Mouse (Mus musculus): ENCODE data around the gene Ptk7.
A peak's percentile ranks its signal among the peaks of the same experiment; 100 is the strongest.

The Ptk7 gene

DNA sequence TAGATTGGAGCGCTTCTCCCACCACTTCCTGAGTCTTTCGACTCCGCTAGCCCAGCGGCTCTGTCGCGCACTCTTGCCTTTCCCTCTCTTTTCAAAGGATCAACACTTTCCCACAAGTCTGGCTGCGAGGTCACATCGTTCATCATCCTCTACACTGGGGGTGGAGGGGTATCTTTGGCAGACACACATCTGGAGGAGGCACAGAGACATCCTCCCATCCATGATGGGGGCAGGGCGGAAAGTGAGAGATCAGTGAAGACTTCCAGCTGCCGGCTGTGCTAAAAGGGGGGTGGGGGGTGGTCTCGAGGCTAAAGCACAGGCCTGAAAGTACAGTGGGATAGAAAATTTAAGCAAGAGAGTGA is 72.7 kb downstream of the Ptk7 start:
- no peak for DNase-seq (ENCODE audit: low spot score in 2 of 2)

DNA sequence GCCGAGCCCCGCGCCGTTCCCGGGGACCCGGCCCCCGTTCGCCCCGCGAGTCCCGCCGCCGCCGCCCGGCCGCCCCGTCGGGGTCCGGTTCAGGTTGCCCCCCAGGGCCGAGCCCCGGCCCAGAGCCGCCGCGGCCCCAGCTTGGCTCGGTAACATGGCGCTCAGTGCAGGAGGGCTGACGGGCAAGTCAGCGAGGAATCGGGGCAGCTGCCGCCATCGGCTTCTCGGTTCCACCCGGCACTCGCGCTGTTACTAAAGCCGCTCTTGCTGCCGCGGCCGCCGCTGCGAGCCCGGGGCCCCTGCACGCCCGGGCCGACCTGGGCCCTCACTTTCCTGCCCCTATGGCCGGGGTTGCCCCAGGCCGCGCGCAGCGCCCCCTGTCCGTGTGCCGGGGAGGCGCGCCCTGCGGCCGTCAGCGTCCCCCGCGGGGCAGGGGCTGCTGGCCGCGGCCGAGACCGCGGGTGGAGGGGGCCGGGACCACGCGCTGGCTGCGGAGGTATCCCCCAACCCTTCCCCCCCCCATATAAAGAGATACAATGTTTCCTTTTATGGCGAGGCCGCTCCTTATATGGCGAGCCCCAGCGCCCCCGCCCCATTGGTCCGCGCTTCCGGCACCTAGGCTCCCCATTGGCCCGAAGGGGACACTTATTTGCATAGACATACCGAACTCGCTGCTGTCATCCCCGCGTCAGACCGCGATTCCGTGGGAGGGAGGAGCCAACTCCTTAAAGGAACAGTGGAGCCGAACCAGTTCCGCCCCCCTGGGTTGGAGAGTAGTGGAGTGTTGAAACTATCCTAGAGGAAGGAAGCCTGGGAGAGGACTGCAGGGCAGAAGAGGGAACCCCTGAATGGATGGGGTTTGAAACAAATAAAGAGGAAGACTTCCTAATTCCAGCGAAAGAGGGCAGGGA is 73.4 kb downstream of the Ptk7 start, which contains the start of gene Srf:
Gene Srf, minus strand, starts transcription at position 503 of the 911 bp plus-strand sequence.
- DNase-seq (ENCODE audit: low spot score in 2 of 2), result peak; percentile 98 to 99

DNA sequence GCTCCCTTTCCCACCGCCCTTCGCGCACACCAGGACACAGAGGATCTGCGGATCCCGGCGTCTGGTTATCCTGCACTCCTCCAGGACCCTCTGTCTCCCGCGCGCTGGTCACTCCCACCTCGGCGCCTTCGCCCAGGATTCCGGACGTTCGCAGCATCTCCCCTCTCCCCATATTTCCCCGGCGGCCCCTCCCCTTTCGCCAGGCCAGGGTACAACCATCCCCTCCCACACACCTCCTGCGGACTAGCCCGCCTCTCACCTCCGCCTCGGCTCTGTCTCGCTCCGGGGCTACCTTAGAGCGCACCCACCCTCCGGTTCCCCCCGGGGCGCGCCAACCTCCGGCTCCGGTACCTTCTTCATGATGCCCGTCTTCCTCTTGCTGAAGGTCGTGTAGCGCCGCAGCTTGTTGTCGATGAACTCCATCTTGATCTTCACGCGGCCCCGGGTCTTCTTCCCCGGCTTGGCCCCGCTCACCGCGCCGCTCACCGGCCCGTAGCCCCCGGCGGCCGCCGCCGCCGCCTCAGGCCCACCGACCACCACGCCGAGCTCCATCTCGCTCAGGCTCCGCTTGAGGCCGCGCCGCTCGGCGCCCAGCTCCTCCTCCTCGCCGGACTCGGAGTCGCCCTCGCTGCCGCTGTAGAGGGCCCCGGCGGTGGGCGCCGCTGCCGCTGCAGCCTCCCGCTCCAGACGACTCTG is 74.2 kb downstream of the Ptk7 start:
- DNase-seq (ENCODE audit: low spot score in 2 of 2), result peak in 1 of 2 experiments; percentile 28

DNA sequence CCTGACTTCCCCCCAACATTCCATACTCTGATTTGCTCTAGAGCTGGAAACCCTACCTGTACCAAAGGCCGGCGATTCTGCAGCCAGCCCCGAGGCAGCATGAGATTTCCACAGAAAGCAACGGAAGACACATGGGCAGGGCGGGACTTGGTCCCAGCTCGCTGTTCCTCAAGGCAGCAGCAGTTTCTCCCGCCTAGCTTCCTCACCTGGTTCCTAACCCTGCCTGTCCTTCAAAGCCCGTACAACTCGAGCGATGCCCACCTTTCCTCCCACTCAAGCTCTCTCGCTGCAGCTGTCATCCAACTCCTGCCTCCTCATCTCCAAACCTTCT is 74.7 kb downstream of the Ptk7 start:
- peak; percentile 43 to 55 for DNase-seq (ENCODE audit: low spot score in 2 of 2)

DNA sequence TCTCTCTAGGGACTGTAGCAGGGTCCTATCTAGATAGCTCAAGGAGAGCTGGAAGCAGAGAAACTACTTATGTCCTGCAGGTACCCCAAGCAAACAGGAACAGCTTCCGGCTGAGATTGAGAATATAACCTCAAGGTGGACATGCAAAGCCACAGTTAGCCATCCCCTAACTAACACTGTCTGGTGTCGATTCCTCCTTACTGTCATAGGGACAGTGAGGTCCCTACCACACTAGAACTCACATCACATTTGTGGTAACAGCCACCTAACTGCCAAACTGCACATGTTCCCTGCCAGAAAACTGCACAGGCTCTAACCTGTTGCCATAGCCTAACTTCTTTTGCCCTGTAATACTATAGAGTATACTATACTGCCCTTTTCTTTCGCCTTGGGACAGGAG is 75.4 kb downstream of the Ptk7 start:
- no peak for DNase-seq (ENCODE audit: low spot score in 2 of 2)

DNA sequence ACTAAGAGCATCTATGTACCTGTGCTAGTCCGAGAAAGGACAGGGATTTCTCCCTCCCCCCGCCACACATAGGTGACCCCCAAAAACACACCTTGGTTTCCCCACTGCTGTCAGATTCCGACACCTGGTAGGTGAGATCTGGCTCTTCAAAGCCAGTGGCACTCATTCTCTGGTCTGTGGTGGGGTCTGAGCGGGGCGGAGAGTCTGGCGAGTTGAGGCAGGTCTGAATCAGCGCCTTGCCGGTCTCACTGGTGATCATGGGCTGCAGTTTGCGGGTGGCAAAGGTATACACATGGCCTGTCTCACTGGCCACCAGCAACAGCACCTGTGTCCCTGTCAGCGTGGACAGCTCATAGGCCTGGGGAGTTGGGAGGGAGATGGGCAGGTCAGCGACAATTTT is 75.8 kb downstream of the Ptk7 start:
- DNase-seq (ENCODE audit: low spot score in 2 of 2), result no peak

DNA sequence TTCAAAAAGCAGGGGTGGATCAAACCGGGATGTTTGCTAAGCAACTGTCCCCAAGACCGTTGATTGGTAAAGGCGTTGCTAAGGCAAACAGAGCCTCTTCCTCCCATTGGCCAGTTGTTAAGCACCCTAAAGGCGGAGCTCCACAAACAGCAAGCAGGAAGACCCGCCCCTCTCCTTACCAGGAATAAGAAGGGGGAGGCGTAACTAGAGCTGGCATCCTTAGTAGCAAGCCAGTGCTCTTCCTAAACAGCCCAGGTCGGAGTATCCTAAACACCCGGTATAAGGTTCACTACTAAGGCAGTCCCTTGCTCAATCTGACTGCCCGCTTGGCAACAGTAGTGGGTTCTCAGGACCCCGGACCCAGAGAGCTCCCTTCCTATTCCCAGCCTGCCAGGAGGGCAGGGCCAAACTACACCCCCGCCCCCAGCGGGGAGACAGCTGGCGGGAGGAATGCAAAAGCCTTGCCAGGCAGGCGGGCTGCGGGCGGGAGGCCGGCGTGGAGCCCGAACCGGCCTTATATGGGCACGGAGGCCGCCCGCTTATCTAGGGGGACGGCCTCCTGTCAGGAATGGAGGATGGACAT is 76.4 kb downstream of the Ptk7 start:
- peak; percentile 96 to 98 for DNase-seq (ENCODE audit: low spot score in 2 of 2)

DNA sequence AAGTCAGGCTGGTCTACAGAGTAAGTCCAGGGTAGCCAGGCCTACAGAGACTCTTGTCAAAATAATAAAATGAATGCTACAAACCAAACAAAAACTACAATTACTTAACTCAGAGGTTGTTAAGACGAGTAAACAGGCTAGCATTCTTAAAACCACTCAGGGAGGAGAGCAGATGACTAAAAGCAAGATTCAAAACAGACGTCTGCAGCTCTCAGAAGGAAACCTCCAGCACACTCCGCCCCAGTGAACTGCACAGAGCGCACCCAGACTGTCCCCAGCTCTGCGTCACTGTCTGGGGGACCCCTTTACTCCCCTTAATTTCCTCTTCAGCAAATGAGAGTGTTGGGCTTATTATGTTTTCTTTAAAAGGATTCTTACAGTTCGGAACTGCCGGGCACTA is 77.2 kb downstream of the Ptk7 start:
- DNase-seq (ENCODE audit: low spot score in 2 of 2), result no peak

DNA sequence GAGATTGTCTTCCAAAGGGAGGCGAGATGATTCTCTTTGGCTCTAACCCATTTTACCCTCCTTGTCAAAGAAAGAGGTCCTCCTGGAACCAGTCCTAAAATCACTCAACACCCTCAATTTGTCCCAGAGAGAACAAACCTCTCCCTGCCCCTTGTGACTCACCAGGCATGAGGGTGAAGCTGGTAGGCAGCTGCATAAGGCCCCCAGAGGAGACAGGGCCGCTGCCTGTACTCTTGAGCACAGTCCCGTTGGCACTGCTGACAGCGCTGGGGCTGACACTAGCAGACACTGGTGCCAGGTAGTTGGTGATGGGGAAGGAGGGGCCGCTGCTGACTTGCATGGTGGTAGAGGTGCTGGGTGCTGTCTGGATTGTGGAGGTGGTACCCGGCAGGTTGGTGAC is 77.9 kb downstream of the Ptk7 start:
- DNase-seq (ENCODE audit: low spot score in 2 of 2), result peak; percentile 56 to 63

DNA sequence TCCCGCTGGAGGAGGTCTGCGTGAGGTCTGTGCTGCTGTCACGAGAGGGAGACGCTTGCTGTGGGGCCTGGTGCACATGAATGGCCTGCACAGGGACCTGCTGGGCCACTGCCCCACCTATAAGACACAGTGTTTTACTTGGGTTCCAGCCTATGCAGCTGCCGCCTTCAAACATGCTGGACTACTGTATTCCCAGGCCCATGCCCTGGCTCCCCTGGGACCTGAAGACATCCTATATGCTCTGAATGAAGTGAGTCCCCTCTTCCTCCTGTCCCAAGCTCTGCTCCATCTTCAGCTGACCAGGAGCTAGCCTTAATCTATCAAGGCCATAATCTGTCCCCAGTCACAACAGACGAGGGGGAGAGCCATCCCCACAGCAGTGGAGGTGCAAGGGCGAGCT is 78.4 kb downstream of the Ptk7 start:
- DNase-seq (ENCODE audit: low spot score in 2 of 2), result no peak

DNA sequence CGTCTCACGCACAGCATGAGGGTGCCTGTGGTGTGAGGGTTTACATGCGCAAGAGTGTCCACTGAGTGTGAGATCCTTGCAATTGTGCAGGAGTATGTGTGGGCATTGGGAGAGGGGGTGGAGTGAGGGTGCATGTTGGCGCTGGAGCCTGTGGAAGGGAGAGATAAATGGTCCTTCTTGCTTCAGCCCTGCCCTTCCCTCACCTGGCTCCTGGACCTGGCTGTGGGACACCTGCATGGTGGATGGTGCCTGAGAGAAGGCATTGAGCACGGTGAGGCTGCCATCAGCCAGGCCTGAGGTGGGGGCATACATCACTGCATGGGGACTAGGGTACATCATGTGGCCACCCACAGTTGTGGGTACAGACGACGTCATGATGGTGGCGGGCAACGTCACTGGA is 79.7 kb downstream of the Ptk7 start:
- DNase-seq (ENCODE audit: low spot score in 2 of 2), result no peak

DNA sequence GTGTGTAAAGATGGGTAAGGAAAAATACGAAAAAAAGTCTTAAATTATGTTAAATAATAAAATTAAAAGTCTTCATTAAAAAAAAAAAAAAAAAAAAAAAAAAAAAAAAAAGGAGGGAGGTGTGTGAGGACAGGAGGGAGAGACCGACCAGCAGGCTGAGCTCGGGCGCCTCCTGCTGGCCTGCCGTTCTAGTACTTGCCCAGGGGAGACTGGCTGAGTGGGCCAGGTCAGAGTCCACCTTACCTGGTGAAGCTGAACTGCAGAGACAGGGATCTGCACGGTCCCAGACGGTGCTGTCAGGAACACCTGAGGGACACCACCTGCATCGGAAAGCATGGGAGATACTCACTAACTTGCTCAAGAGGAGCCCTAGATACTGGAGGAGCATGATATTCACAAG is 80.1 kb downstream of the Ptk7 start:
- no peak for DNase-seq (ENCODE audit: low spot score in 2 of 2)

DNA sequence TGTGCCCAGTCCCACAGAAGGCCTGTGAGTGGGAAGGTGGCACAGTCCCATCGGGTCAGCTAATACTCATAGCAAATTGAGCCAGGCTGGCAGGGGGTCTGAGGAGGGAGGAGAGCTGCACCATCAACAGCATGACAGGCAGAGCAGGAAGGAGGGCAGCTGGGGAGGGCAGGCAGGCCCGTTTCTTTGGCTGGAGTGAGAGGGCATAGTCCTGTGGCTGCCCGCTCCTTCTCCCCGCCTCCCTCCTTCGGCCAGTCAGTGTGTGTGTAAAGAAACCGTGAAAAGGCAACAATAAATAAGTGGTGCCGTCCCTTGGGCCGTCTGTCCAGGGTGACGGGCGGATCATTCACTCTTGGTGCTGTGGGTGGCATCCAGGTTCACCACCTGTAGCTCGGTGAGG is 80.6 kb downstream of the Ptk7 start:
- DNase-seq (ENCODE audit: low spot score in 2 of 2), result no peak

DNA sequence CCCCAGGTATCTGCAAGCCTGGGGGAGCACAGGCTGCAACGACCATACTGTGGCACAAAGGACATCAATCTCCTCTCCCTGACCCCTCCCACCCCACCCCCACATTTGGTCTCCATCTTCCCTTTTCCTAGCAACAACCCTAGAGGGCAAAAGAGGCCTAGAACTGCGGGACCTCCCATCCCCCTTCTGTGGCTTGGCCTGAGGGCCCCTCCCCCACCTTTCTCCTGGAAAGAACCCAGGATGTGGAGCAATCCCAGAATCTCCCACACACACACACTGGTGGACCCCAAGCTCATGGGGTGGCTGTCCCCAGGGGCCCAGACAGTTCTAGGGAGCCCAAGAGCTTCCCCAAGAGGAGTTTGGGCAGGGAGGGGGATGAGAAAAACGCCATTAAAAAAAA is 81.4 kb downstream of the Ptk7 start:
- DNase-seq (ENCODE audit: low spot score in 2 of 2), result no peak

DNA sequence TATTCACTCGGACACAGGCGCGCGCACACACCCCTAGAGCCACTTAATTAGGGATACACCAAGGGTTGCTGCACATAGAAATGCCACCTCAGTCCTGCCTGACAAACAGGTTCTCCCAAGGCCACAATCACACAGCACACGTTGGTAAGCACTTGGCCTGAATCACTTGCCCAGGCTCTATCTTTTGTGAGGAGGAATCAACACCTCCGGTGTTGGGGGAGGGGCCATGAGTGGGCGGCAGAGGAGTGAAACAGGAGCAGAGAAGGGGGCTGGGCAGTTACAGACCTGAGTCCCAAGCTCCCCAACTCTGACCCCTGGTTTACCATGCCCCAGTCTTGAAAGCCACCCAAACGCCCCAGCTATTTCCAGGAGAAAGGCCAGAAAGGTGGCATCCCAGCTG is 82.3 kb downstream of the Ptk7 start:
- no peak for DNase-seq (ENCODE audit: low spot score in 2 of 2)

DNA sequence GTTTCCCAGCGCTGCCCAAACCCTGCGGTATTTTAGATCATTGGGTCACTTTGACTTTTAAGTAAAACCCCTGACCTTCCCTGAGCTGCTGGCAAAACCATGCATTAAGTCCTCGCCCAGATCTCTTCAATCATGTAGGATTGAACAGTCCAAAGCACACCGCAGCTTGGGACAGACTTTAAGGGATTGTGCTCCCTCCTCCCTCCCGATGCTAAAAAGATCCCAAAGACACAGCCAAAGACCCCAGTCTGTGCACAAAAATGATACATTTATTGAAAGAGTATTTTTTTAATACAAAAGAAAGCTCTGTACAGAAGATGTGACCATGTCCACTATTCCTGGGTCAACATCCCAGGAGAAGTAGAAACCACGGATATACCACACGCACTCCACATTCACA is 82.7 kb downstream of the Ptk7 start:
- DNase-seq (ENCODE audit: low spot score in 2 of 2), result no peak

DNA sequence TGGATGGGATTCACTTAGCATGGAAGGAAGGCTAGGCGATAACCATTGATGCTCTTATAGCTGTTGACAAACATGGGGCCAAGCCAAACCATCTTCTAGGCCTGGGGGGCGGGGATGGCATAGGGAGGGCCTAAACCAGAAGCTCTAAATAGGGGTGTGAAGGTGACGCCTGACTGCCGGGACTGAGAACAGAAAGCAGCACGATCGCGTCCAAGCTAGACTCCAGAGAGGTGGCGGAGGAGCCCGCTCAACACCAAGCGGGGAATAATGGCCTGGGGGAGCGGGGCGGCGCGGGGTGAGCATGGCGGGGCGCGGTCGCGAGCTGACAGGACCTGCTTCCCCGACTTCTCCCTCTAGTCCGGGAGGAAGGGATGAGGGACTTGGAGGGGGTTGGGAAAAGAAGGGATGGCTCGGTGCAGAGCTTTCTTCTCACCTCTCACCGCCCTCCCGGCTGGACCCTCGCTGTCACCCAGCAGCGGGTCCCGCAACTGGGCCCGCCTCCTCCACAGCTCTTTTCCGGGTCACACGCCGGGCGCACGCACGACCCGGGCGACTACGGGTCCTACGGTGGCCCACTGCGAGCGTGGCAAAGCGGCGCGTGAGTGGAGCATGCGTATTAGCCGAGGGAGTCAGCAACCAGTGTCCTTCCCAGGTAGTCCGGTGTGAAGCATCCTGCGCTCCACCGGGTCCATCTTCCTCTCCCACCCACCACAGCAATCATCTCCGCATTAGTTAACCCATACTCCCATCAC is 83.3 kb downstream of the Ptk7 start, which contains the start of gene Cul9:
Gene Cul9, minus strand, starts transcription at position 576 of the 752 bp plus-strand sequence.
- DNase-seq (ENCODE audit: low spot score in 2 of 2), result peak; percentile 76 to 82

DNA sequence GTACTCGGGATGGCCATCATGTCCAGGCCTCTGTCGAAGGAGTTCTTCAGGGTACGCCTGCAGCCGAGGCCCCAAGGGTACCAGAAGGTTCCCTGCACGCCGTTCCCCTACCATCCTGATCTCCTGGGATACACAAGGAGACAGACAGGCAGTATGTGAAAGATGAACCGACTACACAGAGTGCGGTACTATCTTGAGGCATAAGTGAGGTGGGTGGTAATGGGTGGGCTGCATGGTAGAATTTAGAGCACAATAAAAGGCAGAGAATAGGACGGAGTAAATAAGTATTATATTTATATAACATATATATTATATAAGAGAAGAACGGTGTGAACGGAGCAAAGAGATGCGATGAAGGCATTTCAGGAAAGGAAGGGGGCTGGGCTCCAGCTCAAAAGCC is 85.6 kb downstream of the Ptk7 start:
- DNase-seq (ENCODE audit: low spot score in 2 of 2), result no peak

DNA sequence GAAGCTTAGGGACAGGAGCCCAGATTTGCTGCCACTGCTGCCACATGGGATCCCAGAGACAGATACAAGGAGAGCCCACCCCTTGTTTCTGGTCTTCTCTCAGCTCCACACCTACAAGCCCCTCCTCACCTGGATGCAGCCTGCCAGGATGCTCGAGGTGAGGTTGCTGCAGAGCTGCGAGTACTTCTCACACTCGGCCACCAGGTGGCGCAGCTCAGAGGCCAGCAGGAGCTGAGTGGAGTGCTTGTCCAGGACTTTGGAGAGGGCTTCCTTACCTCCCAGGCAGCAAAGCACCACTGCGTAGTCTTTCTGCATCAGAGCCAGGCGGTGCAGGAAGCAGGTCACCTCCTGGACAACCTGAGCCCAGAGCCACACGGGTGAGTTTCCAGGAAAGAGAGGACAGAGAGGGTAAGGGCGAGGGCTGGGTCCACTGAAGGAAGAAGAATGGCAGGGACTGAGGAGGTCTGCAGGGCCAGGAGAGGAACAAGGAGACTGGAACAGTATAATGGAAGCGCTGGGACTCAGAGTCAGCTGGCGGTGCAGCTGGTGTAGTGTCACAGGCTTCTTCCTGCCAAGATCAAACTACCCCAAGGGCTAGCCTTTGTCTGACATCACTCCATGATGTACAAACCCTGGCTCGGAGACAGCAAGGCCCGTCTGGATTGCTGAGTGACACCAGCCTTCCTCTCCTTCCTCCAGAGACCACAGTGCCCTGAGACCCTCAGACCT is 103.6 kb downstream of the Ptk7 start:
- DNase-seq (ENCODE audit: low spot score in 2 of 2), result peak in 1 of 2 experiments; percentile 46

DNA sequence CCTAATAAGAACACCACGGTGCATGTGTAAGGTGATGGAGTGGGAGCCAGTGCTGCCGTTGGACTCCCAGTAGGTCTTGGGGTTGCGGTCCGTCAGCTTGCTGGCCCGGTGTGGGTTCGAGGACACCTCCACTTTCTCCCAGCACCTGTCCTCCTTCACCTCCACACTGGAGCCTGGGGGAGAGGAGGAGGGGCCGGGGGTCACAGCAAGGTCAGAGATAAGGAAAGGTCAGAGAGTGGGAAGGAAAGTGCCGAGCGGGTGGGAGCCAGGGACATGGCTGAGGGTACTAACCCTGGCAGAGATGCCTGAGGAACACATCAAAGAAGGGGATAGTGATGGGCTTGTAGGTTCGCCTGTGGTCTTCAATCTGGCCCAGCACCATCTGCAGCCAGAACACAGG is 104.2 kb downstream of the Ptk7 start:
- no peak for DNase-seq (ENCODE audit: low spot score in 2 of 2)

DNA sequence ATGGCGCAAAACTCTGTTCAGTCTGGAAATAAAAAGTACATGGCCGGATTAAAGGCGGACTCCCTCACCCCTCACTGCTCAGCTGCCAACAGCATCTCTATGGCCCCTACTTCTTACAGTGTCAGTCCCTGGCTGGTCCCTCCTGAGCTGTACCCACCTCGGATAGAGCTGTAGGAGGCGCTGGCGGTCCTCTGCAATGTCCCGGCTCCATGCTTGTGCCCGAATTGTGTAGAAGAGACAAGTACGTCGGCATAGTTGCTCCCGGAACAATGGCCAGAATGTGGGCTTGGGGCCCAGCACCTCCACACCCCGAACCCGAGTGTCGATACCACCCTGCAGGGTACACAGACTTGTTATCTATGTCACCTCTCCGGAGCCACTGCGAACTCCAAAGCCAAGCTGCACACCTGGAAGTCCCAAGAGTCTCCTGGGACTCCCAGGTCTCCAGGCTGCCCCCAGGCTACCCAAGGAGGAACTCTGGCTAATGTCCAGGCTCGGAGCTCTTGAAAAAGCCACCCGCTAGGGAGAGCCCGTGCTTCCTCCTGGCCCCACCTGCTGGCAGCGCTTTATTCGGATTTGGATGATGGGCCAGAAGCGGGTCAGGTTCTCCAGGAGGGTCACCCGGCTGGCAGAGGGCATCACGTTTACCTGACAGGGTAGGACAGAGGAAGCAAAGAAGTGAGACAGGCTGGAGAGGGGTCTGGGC is 107.2 kb downstream of the Ptk7 start:
- DNase-seq (ENCODE audit: low spot score in 2 of 2), result no peak

All from heart, adult 9 months (tissue).